Mouse (Mus musculus): ENCODE results near the gene Pagr1a.

Gene Pagr1a

DNA sequence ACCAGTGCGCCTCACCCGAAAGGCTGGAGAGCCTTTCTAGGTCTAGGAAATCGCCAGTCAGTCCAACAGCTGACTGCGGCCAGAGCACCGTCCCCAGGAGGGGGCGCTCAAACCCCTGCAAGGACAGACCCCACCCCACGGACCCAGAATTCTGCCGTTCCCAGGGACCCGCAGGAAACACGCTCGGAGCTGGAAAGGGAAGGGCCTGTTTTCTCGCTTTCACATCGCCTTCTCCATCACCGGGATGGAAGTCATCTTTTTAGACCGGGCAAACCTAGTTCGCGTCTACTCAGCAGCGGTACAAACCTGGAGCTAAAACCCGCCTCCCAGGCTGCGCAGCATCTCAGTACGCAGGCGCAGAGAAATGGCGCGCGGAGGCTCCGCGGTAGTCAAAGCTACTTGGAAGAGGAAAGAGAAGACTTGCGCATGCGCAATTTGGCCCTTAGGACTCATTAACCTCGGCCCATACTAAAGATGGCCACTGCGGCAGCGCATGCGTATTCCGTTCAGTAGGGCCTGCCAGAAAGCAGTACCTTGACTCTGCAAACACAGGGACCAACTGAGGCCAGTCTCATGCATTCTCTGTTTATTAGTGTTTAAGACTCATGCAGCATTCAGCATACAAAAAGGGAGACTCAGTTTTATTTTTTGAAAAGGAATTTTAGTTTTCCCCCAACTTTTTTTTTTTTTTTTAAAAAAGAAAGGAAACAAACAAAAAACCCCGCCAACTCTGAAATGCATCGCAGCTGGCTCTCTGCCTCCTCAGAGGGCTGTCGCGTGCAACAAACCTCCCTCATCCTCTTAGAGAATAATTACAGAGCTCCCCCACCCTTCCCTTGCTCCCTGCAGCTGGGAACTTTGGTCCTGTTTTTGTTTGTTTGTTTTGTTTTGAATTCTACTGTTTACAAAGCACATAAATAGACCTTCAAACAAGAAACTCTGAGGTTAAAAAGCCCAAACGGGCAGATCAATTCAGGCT lies at the start of gene Pagr1a:
TSS of gene Pagr1a (minus strand) at position 382 of the 979 bp plus-strand sequence.
- peak; percentile 92 for DNase-seq (ENCODE audit: low read depth in 2 of 2, low spot score in 2 of 2)

DNA sequence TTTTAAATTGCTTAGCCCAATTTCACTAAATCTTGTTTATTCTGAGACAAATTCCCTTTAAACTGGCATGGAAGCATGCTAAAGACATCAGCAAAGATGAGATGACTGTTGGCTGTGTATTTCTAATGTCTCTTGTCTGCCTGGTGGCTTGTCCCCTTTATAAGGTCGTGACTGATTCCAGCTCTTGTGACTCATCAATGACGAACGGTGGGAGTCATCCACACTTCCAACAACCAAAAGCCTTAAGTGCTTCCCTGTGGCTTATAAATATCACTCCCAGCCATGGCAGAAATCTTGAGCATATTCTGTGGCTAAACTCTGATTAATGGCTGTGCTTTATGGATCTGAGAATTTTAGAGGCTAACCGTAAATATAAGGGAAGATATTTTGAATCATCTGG lies 49.2 kb upstream of the Pagr1a start:
- no peak for DNase-seq (ENCODE audit: low read depth in 2 of 2, low spot score in 2 of 2)

GRCm38 (mm10) chr7:127065538-127065937 lies 48.4 kb upstream of the Pagr1a start:
- DNase-seq (ENCODE audit: low read depth in 2 of 2, low spot score in 2 of 2): no peak

GRCm38 (mm10) chr7:127055026-127055585 lies 38.0 kb upstream of the Pagr1a start:
- DNase-seq (ENCODE audit: low read depth in 2 of 2, low spot score in 2 of 2): no peak

DNA sequence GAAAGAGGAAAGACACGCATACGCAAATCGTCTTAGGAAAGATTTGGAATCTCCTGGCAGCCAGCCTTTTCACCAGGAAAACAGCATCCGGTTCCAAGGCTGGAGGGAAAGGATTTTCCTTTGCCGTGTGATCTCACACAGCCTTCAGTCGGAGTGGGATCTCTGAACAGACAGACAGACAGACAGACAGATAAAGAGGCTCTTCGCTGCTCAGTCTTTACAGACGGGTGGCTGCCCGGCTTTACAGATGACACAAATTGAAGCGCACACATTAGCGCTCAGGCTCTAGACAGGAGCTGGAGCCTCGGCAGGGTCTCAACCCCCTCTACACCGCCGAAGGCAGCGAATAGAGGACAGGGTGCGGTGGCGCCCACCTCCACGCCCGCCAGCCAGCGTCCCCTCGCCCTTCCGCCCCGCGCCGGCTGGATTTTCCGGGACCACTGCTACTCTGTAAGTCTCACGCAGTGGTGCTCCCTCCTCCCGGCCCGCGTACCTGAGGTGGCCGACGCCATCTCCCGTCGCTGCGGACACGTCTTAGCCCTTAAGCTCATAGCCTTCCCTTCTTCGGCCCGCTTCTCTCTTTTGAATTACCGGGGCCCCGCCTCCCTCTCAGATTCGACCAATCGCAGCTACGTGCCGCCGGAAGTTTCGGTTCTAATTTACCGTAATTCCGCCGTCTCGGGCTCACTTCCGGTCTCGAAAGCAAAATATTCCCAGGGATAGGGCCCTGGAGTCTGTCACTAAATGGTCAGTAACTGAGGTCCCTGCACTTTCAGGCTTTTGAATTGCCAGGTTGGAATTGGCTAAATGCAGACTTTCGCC lies 24.9 kb upstream of the Pagr1a start, which contains the start of gene Kif22:
TSS of gene Kif22 (minus strand) at position 621 of the 822 bp plus-strand sequence.
- peak; percentile 65 to 76 for DNase-seq (ENCODE audit: low read depth in 2 of 2, low spot score in 2 of 2)

- peak in 1 of 2 experiments; percentile 23 for DNase-seq (ENCODE audit: low read depth in 2 of 2, low spot score in 2 of 2)
These were observed 14.1 kb upstream of the Pagr1a start for GRCm38 (mm10) chr7:127031244-127031643.

GRCm38 (mm10) chr7:127030172-127030571 lies 13.0 kb upstream of the Pagr1a start:
- DNase-seq (ENCODE audit: low read depth in 2 of 2, low spot score in 2 of 2): no peak

DNA sequence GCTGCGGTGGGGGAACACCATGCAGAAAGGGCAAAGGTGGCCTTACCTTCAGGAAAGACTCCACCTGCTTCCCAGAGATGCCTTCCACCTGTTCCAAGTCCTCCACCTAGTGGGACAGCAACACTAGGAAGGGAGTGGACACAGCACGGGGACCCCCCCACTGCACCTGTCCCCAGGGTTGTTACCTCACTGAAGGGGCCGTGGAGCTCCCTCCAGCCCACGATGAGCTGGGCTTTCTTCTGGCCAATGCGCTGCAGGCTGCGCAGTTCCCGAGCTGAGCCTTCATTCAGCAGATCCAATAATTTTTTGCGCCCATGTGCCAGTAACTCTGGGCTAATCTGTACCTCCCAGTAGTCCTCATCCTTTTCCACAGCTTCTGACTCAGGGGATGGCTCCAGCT lies 10.7 kb upstream of the Pagr1a start:
- no peak for DNase-seq (ENCODE audit: low read depth in 2 of 2, low spot score in 2 of 2)

- peak; percentile 97 to 99 for DNase-seq (ENCODE audit: low read depth in 2 of 2, low spot score in 2 of 2)
These were observed 10.0 kb upstream of the Pagr1a start, which contains the start of gene Maz for GRCm38 (mm10) chr7:127026984-127027726. TSS of gene Maz (minus strand) at chr7:127027037.

DNA sequence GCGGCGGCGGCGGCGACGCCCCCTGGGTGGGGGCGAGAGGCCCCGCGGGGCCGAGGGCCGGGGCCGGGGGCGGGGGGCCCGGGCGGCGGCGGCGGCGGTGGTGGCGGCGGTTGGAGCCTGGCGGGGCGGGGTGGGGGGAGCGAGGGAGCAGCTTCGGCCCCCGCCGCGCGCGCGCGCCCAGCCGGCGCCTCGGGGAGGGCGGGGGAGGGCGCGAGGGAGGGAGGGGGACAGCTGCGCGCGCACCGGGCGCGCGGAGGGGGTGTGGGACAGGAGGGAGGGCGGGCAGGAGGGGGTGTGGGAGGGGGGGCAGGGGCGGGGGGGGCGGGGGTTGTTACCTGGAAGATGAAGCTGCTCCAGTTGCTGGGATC lies 9.4 kb upstream of the Pagr1a start:
- no peak for DNase-seq (ENCODE audit: low read depth in 2 of 2, low spot score in 2 of 2)

DNA sequence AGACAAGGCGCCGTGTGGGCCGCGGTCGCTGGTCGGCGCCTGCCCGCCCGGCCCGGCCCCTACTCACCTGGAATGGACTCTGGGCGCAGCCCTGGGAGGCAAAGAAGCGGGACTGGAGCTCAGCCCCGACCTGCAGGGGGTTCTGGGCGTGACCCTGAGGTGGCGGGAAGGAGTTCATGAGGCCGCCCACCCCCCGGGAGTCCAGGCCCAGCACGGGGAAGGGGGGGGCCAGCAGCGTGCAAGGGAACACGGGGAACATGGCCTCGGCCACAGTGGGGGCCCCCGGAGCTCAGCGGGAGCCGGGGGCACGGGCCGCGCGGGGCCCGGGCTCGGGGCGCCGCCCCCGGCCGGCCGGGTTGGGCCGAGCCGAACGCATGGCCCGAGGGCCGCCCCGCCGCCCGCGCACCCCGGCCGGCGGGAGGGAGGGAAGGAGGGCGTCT lies 9.0 kb upstream of the Pagr1a start:
- DNase-seq (ENCODE audit: low read depth in 2 of 2, low spot score in 2 of 2): peak; percentile 41 to 43

GRCm38 (mm10) chr7:127025556-127026160 lies 8.5 kb upstream of the Pagr1a start:
- peak in 1 of 2 experiments; percentile 39 for DNase-seq (ENCODE audit: low read depth in 2 of 2, low spot score in 2 of 2)

- DNase-seq (ENCODE audit: low read depth in 2 of 2, low spot score in 2 of 2): peak; percentile 69 to 78
These were observed 7.8 kb upstream of the Pagr1a start for GRCm38 (mm10) chr7:127024755-127025555.

GRCm38 (mm10) chr7:127023896-127024690 lies 6.9 kb upstream of the Pagr1a start:
- DNase-seq (ENCODE audit: low read depth in 2 of 2, low spot score in 2 of 2): peak; percentile 46 to 53

- DNase-seq (ENCODE audit: low read depth in 2 of 2, low spot score in 2 of 2): no peak
These were observed 6.1 kb upstream of the Pagr1a start for GRCm38 (mm10) chr7:127023272-127023691.

DNA sequence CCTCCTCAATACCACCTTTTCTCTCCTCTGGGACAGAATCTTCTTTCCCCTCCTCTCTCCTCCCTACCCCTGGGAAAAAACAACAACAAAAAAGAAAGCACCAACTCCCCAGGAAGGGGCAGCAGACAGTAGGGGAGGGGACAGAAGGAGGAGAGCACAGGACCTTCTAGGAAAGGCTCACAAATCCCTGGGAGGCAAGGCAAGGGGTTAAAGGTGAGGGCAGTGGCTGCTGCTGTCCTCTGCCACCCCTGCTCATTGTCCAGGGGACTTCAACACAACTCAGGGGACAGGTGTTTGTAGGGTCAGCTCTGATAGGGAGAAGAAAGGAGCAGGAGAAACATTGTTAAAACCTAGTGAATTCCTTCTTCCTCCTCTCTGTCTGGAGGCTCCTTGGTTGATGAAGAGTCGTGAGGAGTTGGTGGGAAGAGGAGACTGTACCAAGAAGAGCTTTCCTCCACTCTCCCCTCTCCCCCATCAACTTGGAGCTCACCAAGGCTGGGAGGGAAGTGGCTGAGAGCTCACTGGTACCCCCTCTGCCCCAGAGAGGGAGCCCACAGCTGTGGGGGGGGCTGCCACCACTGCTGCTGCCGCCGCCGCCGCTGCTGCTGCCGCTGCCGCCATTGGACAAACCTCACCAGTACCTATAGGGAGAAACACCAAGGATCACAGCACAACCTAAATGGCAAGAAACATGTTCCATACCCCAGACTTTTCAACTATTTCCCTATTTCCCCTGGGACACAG lies 5.5 kb upstream of the Pagr1a start:
- no peak for DNase-seq (ENCODE audit: low read depth in 2 of 2, low spot score in 2 of 2)

All from CD8-positive naive resting alpha-beta T cell, adult 2 months (primary cell).